Mouse (Mus musculus) small intestine, adult 2 months (tissue): Measurements from ENCODE around the gene Gm49405.

Source experiments
- CTCF ChIP-seq: fragments of 200-500 bp; IDR thresholded peaks from 2 replicates; pipeline ENCODE4 v1.5.1; 2012; ENCODE audit warnings: low read depth, mild to moderate bottlenecking, control low read depth, inconsistent platforms, low read length, moderate library complexity, mixed read lengths; ENCODE audit not compliant: insufficient replicate concordance, insufficient read length; ENCODE audit errors: extremely low read depth
- POLR2A ChIP-seq: fragments of 200-500 bp; IDR thresholded peaks from 2 replicates; pipeline ENCODE4 v1.6.1; 2012; ENCODE audit warnings: low read depth, mild to moderate bottlenecking, control low read depth, inconsistent platforms, low read length, moderate library complexity

DNA sequence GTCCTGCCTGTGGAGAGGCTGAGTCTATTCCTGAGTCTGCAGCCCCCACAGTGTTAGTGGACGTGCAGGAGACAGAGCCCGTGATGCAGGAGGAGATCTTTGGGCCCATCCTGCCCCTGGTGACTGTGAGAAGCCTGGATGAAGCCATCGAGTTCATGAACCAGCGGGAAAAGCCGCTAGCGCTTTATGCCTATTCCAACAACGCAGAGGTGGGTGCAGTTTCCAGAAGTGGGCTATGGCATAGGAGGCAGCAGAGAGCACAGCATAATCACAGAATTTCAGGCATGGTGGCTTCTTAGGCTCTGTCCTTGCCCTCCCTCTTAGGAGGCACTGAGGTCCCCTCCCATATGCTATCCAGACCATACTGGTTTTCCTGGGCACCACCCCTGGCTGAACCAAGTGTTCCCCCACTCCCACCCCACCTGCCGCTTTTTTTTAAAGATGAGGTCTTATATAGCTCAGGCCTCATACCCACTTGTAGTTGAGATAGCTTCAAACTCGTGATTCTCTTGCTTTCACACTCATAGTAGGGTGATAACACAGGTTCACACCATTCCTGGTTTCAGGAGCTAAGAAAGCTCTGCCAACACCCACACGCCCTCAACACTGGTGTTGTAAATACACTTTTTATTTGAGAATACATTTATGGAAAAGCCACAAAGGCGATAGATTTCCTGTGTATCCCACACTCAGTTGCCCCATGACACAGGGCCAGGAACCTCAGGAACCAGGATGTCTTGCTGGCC lies 33.9 kb upstream of the Gm49405 start:
- TF ChIP-seq POLR2A, result no peak
- TF ChIP-seq CTCF, result no peak
